Mouse (Mus musculus) embryonic facial prominence, embryonic 15.5 days (tissue): ENCODE data around the gene As3mt. TPM values are rescaled to one million over a fixed set of nuclear protein-coding genes. Genes with fewer than 3 reads are reported as not detected.
A peak's percentile ranks its signal among the peaks of the same experiment; 100 is the strongest.

Experiments used
- ATAC-seq: fragments of 200-750 bp; cut with Nextera tagmentation; 2 replicates; pipeline ENCODE4 v1.8.0; 2017; ENCODE audit warnings: low read depth, moderate TSS enrichment; ENCODE audit not compliant: insufficient number of reproducible peaks, low FRiP score, low TSS enrichment
- H3K27ac ChIP-seq: fragments of 300-500 bp; sonication (generic); replicated peaks from 2 replicates; pipeline ENCODE4 v1.5.1; 2015; ENCODE audit warnings: mild to moderate bottlenecking, inconsistent platforms
- H3K27me3 ChIP-seq: fragments of 300-500 bp; sonication (generic); 2 replicates; pipeline ENCODE4 v1.6.1; 2015; ENCODE audit warnings: inconsistent platforms
- H3K36me3 ChIP-seq: fragments of 300-500 bp; sonication (generic); 2 replicates; pipeline ENCODE4 v1.6.1; 2015; ENCODE audit warnings: mild to moderate bottlenecking, inconsistent platforms
- H3K4me1 ChIP-seq: fragments of 300-500 bp; sonication (generic); 2 replicates; pipeline ENCODE4 v1.6.1; 2015; ENCODE audit warnings: inconsistent platforms
- H3K4me2 ChIP-seq: fragments of 300-500 bp; sonication (generic); replicated peaks from 2 replicates; pipeline ENCODE4 v1.6.1; 2015; ENCODE audit warnings: mild to moderate bottlenecking, inconsistent platforms
- H3K4me3 ChIP-seq: fragments of 300-500 bp; sonication (generic); replicated peaks from 2 replicates; pipeline ENCODE4 v1.5.1; 2015; ENCODE audit warnings: mild to moderate bottlenecking, inconsistent platforms
- H3K9ac ChIP-seq: fragments of 300-500 bp; sonication (generic); 2 replicates; pipeline ENCODE4 v1.6.1; 2015; ENCODE audit warnings: inconsistent platforms
- H3K9me3 ChIP-seq: fragments of 300-500 bp; sonication (generic); replicated peaks from 2 replicates; pipeline ENCODE4 v1.6.1; 2016; ENCODE audit warnings: inconsistent platforms
- WGBS: fragments of 180-500 bp; shearing (Covaris S2); methylation state at CpG from one replicate; pipeline ENCODE4 v1.1.7; 2015; 5-methylcytosine and 5-hydroxymethylcytosine counted together
- polyA plus RNA-seq: library from polyadenylated mRNA; unstranded; fragments of >200 nt; fragmentation: Nextera tagmentation; extraction: Ambion mirVana; gene quantifications from 2 replicates; pipeline ENCODE4 v1.2.1, GENCODE M21; 2015

Gene As3mt
- 25.1 TPM in 2 replicates for polyA plus RNA-seq

GRCm38 (mm10) chr19:46707296-46708151 lies at the start of gene As3mt:
Gene As3mt (plus strand): TSS chr19:46707458.
- H3K9ac ChIP-seq: peak within 1 kb of the TSS; percentile 33
- H3K4me2 ChIP-seq: peak within 1 kb of the TSS; percentile 62
- peak; percentile 51 for ATAC-seq
- peaks cover 14% of the 10 kb centered on the region for H3K4me1 ChIP-seq
- no peak within 1 kb of the TSS for H3K27ac ChIP-seq
- H3K27me3 ChIP-seq: no peaks in the 10 kb centered on the region
- H3K4me3 ChIP-seq: peak within 1 kb of the TSS; percentile 44
- H3K9me3 ChIP-seq: no peaks in the 10 kb centered on the region
- 6% methylated on average over 31 of the region's 31 CpGs for WGBS
- H3K36me3 ChIP-seq: 0 out of 2 replicates have a peak, but pooled peaks cover 10% of the 10 kb centered on the region

GRCm38 (mm10) chr19:46658348-46658747 lies 48.9 kb upstream of the As3mt start:
- H3K9ac ChIP-seq: no peak overlapping the region
- no peak overlapping the region for H3K27ac ChIP-seq
- peaks cover 40% of the 10 kb centered on the region for H3K36me3 ChIP-seq
- no peaks in the 10 kb centered on the region for H3K27me3 ChIP-seq
- no peak overlapping the region for H3K4me3 ChIP-seq
- ATAC-seq: no peak
- no peak overlapping the region for H3K4me2 ChIP-seq
- H3K9me3 ChIP-seq: no peaks in the 10 kb centered on the region
- H3K4me1 ChIP-seq: 0 out of 2 replicates have a peak, but pooled peaks cover 4% of the 10 kb centered on the region
- 94% methylated on average over 7 of the region's 7 CpGs for WGBS

- no peak for ATAC-seq
- H3K4me1 ChIP-seq: 0 out of 2 replicates have a peak, but pooled peaks cover 4% of the 10 kb centered on the region
- 82% methylated on average over 9 of the region's 9 CpGs for WGBS
- H3K4me3 ChIP-seq: no peak overlapping the region
- H3K9me3 ChIP-seq: no peaks in the 10 kb centered on the region
- no peak overlapping the region for H3K9ac ChIP-seq
- no peak overlapping the region for H3K4me2 ChIP-seq
- H3K27me3 ChIP-seq: no peaks in the 10 kb centered on the region
- no peak overlapping the region for H3K27ac ChIP-seq
- peaks cover 35% of the 10 kb centered on the region for H3K36me3 ChIP-seq
Observed at GRCm38 (mm10) chr19:46658851-46659250, 48.4 kb upstream of the As3mt start.

- H3K27me3 ChIP-seq: no peaks in the 10 kb centered on the region
- no peak overlapping the region for H3K27ac ChIP-seq
- no peak overlapping the region for H3K4me3 ChIP-seq
- WGBS: 62% methylated on average over 4 of the region's 4 CpGs
- H3K9me3 ChIP-seq: no peaks in the 10 kb centered on the region
- no peak overlapping the region for H3K4me2 ChIP-seq
- H3K36me3 ChIP-seq: peaks cover 9% of the 10 kb centered on the region
- no peak overlapping the region for H3K9ac ChIP-seq
- no peak for ATAC-seq
- H3K4me1 ChIP-seq: peaks cover 11% of the 10 kb centered on the region; the same call in 1 of the 2 replicates
Observed at GRCm38 (mm10) chr19:46661511-46661910, 45.7 kb upstream of the As3mt start.

- Histone ChIP-seq H3K4me1 (peaks cover 11% of the 10 kb centered on the region; the same call in 1 of the 2 replicates), H3K27me3 (no peaks in the 10 kb centered on the region), H3K9me3 (no peaks in the 10 kb centered on the region), H3K9ac (no peak overlapping the region), H3K4me3 (no peak overlapping the region), H3K27ac (no peak overlapping the region), H3K36me3 (peaks cover 2% of the 10 kb centered on the region), H3K4me2 (no peak overlapping the region)
- ATAC-seq: no peak
- 75% methylated on average over 8 of the region's 8 CpGs for WGBS
Observed at GRCm38 (mm10) chr19:46662214-46662613, 45.0 kb upstream of the As3mt start.

- WGBS: 63% methylated on average over 6 of the region's 6 CpGs
- Histone ChIP-seq H3K4me1 (peaks cover 11% of the 10 kb centered on the region; the same call in 1 of the 2 replicates), H3K27me3 (no peaks in the 10 kb centered on the region), H3K4me3 (no peak overlapping the region), H3K27ac (no peak overlapping the region), H3K9me3 (no peaks in the 10 kb centered on the region), H3K9ac (no peak overlapping the region), H3K36me3 (no peaks in the 10 kb centered on the region), H3K4me2 (no peak overlapping the region)
- ATAC-seq: no peak
Observed at GRCm38 (mm10) chr19:46662784-46663183, 44.5 kb upstream of the As3mt start.

GRCm38 (mm10) chr19:46665474-46665873 lies 41.8 kb upstream of the As3mt start:
- Histone ChIP-seq H3K4me2 (no peak overlapping the region), H3K4me3 (no peak overlapping the region), H3K27ac (no peak overlapping the region), H3K4me1 (peaks cover 11% of the 10 kb centered on the region; the same call in 1 of the 2 replicates), H3K9ac (no peak overlapping the region), H3K27me3 (no peaks in the 10 kb centered on the region), H3K9me3 (no peaks in the 10 kb centered on the region), H3K36me3 (no peaks in the 10 kb centered on the region)
- WGBS: 37% methylated on average over 7 of the region's 7 CpGs
- no peak for ATAC-seq

- H3K27me3 ChIP-seq: peaks cover 9% of the 10 kb centered on the region; the same call in 1 of the 2 replicates
- ATAC-seq: no peak
- peaks cover 10% of the 10 kb centered on the region; the same call in 1 of the 2 replicates for H3K4me1 ChIP-seq
- H3K9me3 ChIP-seq: no peaks in the 10 kb centered on the region
- H3K4me2 ChIP-seq: no peak overlapping the region
- 73% methylated on average over 11 of the region's 11 CpGs for WGBS
- no peak overlapping the region for H3K9ac ChIP-seq
- H3K27ac ChIP-seq: no peak overlapping the region
- no peak overlapping the region for H3K4me3 ChIP-seq
- no peaks in the 10 kb centered on the region for H3K36me3 ChIP-seq
Observed at GRCm38 (mm10) chr19:46667300-46667699, 40.0 kb upstream of the As3mt start.

- peaks cover 10% of the 10 kb centered on the region; the same call in 1 of the 2 replicates for H3K27me3 ChIP-seq
- no peak overlapping the region for H3K4me2 ChIP-seq
- H3K36me3 ChIP-seq: no peaks in the 10 kb centered on the region
- no peak overlapping the region for H3K9ac ChIP-seq
- no peak overlapping the region for H3K27ac ChIP-seq
- H3K4me3 ChIP-seq: no peak overlapping the region
- peaks cover 7% of the 10 kb centered on the region; the same call in 1 of the 2 replicates for H3K4me1 ChIP-seq
- no peaks in the 10 kb centered on the region for H3K9me3 ChIP-seq
- 76% methylated on average over 10 of the region's 10 CpGs for WGBS
- no peak; the same call in 1 of the 2 replicates for ATAC-seq
Observed at GRCm38 (mm10) chr19:46668263-46668662, 39.0 kb upstream of the As3mt start.

GRCm38 (mm10) chr19:46669802-46670201 lies 37.5 kb upstream of the As3mt start:
- no peak for ATAC-seq
- WGBS: 87% methylated on average over 5 of the region's 5 CpGs
- Histone ChIP-seq H3K27ac (no peak overlapping the region), H3K4me3 (no peak overlapping the region), H3K9me3 (no peaks in the 10 kb centered on the region), H3K36me3 (no peaks in the 10 kb centered on the region), H3K27me3 (peaks cover 10% of the 10 kb centered on the region; the same call in 1 of the 2 replicates), H3K9ac (no peak overlapping the region), H3K4me2 (no peak overlapping the region), H3K4me1 (peaks cover 7% of the 10 kb centered on the region; the same call in 1 of the 2 replicates)

- Histone ChIP-seq H3K4me2 (no peak overlapping the region), H3K27me3 (peaks cover 10% of the 10 kb centered on the region; the same call in 1 of the 2 replicates), H3K4me1 (0 out of 2 replicates have a peak, but pooled peaks cover 1% of the 10 kb centered on the region), H3K27ac (no peak overlapping the region), H3K9me3 (no peaks in the 10 kb centered on the region), H3K9ac (no peak overlapping the region), H3K36me3 (no peaks in the 10 kb centered on the region), H3K4me3 (no peak overlapping the region)
- WGBS: 20% methylated on average over 13 of the region's 13 CpGs
- 0 out of 2 replicates have a peak, but pooled peaks have one; percentile 65 for ATAC-seq
Observed at GRCm38 (mm10) chr19:46670691-46671090, 36.6 kb upstream of the As3mt start.
